Mouse (Mus musculus) heart, embryonic 11.5 days (tissue): ENCODE results near the gene Extl2. TPM values are rescaled to one million over a fixed set of nuclear protein-coding genes. Genes with fewer than 3 reads are reported as not detected.

Experiments
- ATAC-seq: fragments of 200-750 bp; cut with Nextera tagmentation; replicated peaks from 2 replicates; pipeline ENCODE4 v1.8.0; 2017; ENCODE audit warnings: moderate library complexity; ENCODE audit not compliant: insufficient number of reproducible peaks, low FRiP score, low TSS enrichment
- H3K27ac ChIP-seq: fragments of 300-500 bp; sonication (generic); 2 replicates; pipeline ENCODE4 v1.5.1; 2014; ENCODE audit warnings: mild to moderate bottlenecking, low read depth, low read length
- H3K27me3 ChIP-seq: fragments of 300-500 bp; sonication (generic); 2 replicates; pipeline ENCODE4 v1.6.1; 2014; ENCODE audit warnings: mild to moderate bottlenecking, low read length, mixed read lengths; ENCODE audit not compliant: control insufficient read depth, insufficient read depth
- H3K36me3 ChIP-seq: fragments of 300-500 bp; sonication (generic); 2 replicates; pipeline ENCODE4 v1.6.1; 2014; ENCODE audit warnings: mild to moderate bottlenecking, low read length, moderate library complexity, mixed read lengths; ENCODE audit not compliant: control insufficient read depth, insufficient read depth
- H3K4me1 ChIP-seq: fragments of 300-500 bp; sonication (generic); 2 replicates; pipeline ENCODE4 v1.6.1; 2014; ENCODE audit warnings: low read length; ENCODE audit not compliant: control insufficient read depth, insufficient read depth
- H3K4me2 ChIP-seq: fragments of 300-500 bp; sonication (generic); 2 replicates; pipeline ENCODE4 v1.6.1; 2014; ENCODE audit warnings: mild to moderate bottlenecking, moderate library complexity
- H3K4me3 ChIP-seq: fragments of 300-500 bp; sonication (generic); 2 replicates; pipeline ENCODE4 v1.5.1; 2014; ENCODE audit warnings: low read depth, low read length
- H3K9ac ChIP-seq: fragments of 300-500 bp; sonication (generic); 2 replicates; pipeline ENCODE4 v1.6.1; 2014; ENCODE audit warnings: mild to moderate bottlenecking, low read depth, low read length, moderate library complexity
- H3K9me3 ChIP-seq: fragments of 300-500 bp; sonication (generic); replicated peaks from 2 replicates; pipeline ENCODE4 v1.6.1; 2016; ENCODE audit warnings: low read length; ENCODE audit not compliant: control insufficient read depth
- WGBS: fragments of 180-500 bp; shearing (Covaris S2); extraction: QIAGEN DNeasy Blood & Tissue Kit; methylation state at CpG from one replicate; pipeline ENCODE4 v1.1.7; 2014; ENCODE audit not compliant: insufficient replicate concordance; 5-methylcytosine and 5-hydroxymethylcytosine counted together
- microRNA-seq: library from miRNA; unstranded; fragments of <30 nt; microRNA quantifications from one replicate; pipeline ENCODE4, GENCODE M21; 2016; ENCODE audit warnings: borderline number of aligned reads
- polyA plus RNA-seq: library from polyadenylated mRNA; unstranded; fragments of >200 nt; fragmentation: Nextera tagmentation; extraction: Ambion mirVana; gene quantifications from 2 replicates; pipeline ENCODE4 v1.2.1, GENCODE M21; 2014

Gene Extl2
- polyA plus RNA-seq, 1 experiment from 2014 or later, result 19.2 TPM

DNA sequence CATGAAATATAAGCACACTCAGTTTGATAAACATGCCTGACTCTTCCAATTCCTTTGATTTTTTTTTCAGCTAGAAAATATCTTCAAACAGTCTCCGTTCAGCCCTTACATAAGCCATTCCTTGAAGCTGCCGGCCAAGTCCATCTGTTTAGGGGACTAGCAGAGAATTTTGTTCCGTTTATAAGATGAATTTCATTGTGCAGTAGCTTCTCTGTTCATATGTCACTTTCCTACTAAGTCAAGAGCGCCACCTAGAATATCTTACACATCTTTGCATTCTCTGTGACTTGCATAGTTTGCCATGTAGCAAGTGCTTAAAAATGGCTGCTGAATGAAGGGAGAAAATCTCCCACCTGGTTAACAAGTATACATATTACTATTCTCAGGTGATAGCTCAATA lies 71.2 kb downstream of the Extl2 start:
- Histone ChIP-seq H3K9me3 (no peaks in the 10 kb centered on the region), H3K9ac (no peak overlapping the region), H3K36me3 (no peaks in the 10 kb centered on the region), H3K4me2 (no peak overlapping the region), H3K27me3 (no peaks in the 10 kb centered on the region), H3K4me1 (peaks cover 14% of the 10 kb centered on the region), H3K4me3 (no peak overlapping the region), H3K27ac (no peak overlapping the region)
- 65% methylated on average over 4 of the region's 4 CpGs for WGBS
- ATAC-seq, result no peak

Small RNA genes lying within 50 kb of the gene (microRNA-seq; reads per million reads assigned to microRNA genes)
- not detected for gene Mir669n

Other genes with a start within 250 kb of the Extl2 start
- gene Dph5, start 119.6 kb upstream of the Extl2 start, polyA plus RNA-seq, result 20.0 and 22.0 TPM in 2 replicates
- gene Slc30a7, start 56 bp upstream of the Extl2 start, polyA plus RNA-seq, result 19.8 and 28.7 TPM in 2 replicates
- gene Vcam1, start 122.2 kb downstream of the Extl2 start, polyA plus RNA-seq, result 60.9 and 76.0 TPM in 2 replicates
- gene Gpr88, start 246.0 kb downstream of the Extl2 start, polyA plus RNA-seq, result 0.11 and 0.34 TPM in 2 replicates